Mouse (Mus musculus) forebrain, embryonic 12.5 days (tissue): ENCODE data around the gene Hist1h2ao. TPM values are rescaled to one million over a fixed set of nuclear protein-coding genes. Genes with fewer than 3 reads are reported as not detected.
"Not testable (repeated sequence)": the region's sequence is repeated elsewhere in the genome, so short reads cannot be mapped to it uniquely, and the experiment has no call there.

Source experiments
- ATAC-seq: fragments of 200-750 bp; cut with Nextera tagmentation; 2 replicates; pipeline ENCODE4 v1.8.0; 2017; ENCODE audit warnings: moderate TSS enrichment; ENCODE audit not compliant: low FRiP score
- H3K27ac ChIP-seq: fragments of 300-500 bp; sonication (generic); 2 replicates; pipeline ENCODE4 v1.5.1; 2016; ENCODE audit warnings: mild to moderate bottlenecking
- H3K27me3 ChIP-seq: fragments of 300-500 bp; sonication (generic); 2 replicates; pipeline ENCODE4 v1.6.1; 2016; ENCODE audit warnings: mild to moderate bottlenecking
- H3K36me3 ChIP-seq: fragments of 300-500 bp; sonication (generic); replicated peaks from 2 replicates; pipeline ENCODE4 v1.6.1; 2016; ENCODE audit warnings: mild to moderate bottlenecking
- H3K4me1 ChIP-seq: fragments of 300-500 bp; sonication (generic); 2 replicates; pipeline ENCODE4 v1.6.1; 2016
- H3K4me2 ChIP-seq: fragments of 300-500 bp; sonication (generic); 2 replicates; pipeline ENCODE4 v1.6.1; 2016; ENCODE audit warnings: mild to moderate bottlenecking, moderate library complexity
- H3K4me3 ChIP-seq: fragments of 300-500 bp; sonication (generic); replicated peaks from 2 replicates; pipeline ENCODE4 v1.5.1; 2016; ENCODE audit warnings: mild to moderate bottlenecking
- H3K9ac ChIP-seq: fragments of 300-500 bp; sonication (generic); 2 replicates; pipeline ENCODE4 v1.6.1; 2016; ENCODE audit warnings: mild to moderate bottlenecking
- H3K9me3 ChIP-seq: fragments of 300-500 bp; sonication (generic); 2 replicates; pipeline ENCODE4 v1.6.1; 2016
- WGBS: fragments of 180-500 bp; shearing (Covaris S2); methylation state at CpG from one replicate; pipeline ENCODE4 v1.1.7; 2016; 5-methylcytosine and 5-hydroxymethylcytosine counted together
- polyA plus RNA-seq: library from polyadenylated mRNA; unstranded; fragments of >200 nt; fragmentation: Nextera tagmentation; extraction: Ambion mirVana; gene quantifications from 2 replicates; pipeline ENCODE4 v1.2.1, GENCODE M21; 2016

Gene Hist1h2ao
- polyA plus RNA-seq, 1 experiment from 2014 or later, result not detected

DNA sequence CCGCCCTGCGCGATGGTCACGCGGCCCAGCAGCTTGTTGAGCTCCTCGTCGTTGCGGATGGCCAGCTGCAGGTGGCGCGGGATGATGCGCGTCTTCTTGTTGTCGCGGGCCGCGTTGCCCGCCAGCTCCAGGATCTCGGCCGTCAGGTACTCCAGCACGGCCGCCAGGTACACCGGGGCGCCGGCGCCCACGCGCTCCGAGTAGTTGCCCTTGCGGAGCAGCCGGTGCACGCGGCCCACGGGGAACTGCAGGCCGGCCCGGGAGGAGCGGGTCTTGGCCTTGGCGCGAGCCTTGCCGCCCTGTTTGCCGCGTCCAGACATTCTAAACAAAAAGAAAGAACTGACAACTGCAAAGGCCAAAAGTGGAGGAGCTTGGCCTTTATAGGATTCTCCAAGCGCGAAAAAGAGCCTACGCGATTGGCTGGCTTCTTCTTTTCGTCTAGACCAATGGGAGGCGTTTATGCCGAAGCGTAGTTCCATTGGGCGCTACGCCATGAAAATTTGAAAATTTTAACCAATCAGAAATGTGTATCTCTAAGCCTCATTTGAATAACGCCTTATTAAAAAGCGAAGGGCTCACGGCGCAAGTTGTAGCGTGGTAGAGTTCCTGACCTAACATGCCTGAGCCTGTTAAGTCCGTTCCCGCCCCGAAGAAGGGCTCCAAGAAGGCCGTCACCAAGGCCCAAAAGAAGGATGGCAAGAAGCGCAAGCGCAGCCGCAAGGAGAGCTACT lies 23.2 kb upstream of the Hist1h2ao start, which contains the start of the genes Hist1h2an and Hist1h2bp:
Gene Hist1h2an (minus strand): TSS at position 320 of the 731 bp plus-strand sequence.
Gene Hist1h2bp (plus strand): TSS at position 563 of the 731 bp plus-strand sequence.
- under 1% methylated on average over 38 of the region's 63 CpGs for WGBS
- not testable (repeated sequence) for H3K9me3 ChIP-seq, H3K27me3 ChIP-seq, H3K36me3 ChIP-seq
- peak within 1 kb of the TSS; percentile 53 for H3K4me2 ChIP-seq
- H3K4me1 ChIP-seq, result peaks cover 39% of the 10 kb centered on the region
- peak; percentile 95 for ATAC-seq
- H3K27ac ChIP-seq, result peak within 1 kb of the TSS; percentile 94
- H3K4me3 ChIP-seq, result peak within 1 kb of the TSS; percentile 37
- peak within 1 kb of the TSS; percentile 58 for H3K9ac ChIP-seq

DNA sequence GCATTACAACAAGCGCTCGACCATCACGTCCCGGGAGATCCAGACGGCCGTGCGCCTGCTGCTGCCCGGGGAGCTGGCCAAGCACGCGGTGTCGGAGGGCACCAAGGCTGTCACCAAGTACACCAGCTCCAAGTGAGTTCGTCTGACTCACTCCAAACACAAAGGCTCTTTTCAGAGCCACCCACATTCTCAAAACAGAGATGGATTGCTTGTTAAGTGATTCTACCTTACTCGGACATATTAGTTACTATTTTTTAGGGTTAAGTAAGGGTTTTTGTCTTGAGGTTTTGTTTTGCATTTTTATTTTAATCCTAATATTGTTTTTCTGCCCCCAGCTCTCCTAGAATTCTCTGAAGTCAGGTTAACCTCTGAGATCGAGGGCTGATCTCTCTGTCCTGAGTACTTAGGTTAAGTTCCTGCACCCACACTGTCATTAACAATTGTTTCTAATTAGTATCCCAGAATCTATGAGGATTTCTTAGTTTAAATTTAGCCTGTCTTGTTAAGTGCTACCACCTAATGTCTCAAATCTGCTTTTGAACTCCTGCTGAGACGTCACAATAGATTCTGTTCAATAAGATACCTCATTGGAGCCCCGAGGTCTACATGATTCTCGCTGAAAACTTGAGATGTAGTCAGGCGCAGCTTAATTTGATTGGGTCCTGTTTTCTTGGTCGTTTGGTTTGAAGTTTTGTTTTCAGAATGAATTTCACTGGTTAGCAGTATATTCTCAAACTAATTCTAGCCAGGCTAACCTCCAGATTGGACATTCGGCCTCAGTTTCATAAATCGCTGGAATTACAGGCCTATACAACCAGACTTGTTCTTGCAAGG lies 22.3 kb upstream of the Hist1h2ao start:
- no peaks in the 10 kb centered on the region for H3K9me3 ChIP-seq
- 5% methylated on average over 17 of the region's 21 CpGs for WGBS
- no peaks in the 10 kb centered on the region for H3K27me3 ChIP-seq
- peak overlapping the region; percentile 37 for H3K4me3 ChIP-seq
- H3K36me3 ChIP-seq, result no peaks in the 10 kb centered on the region
- H3K27ac ChIP-seq, result peak overlapping the region; percentile 88
- peak overlapping the region; percentile 45; the same call in 1 of the 2 replicates for H3K9ac ChIP-seq
- peak; percentile 14 for ATAC-seq
- peak overlapping the region; percentile 50 for H3K4me2 ChIP-seq
- H3K4me1 ChIP-seq, result peaks cover 32% of the 10 kb centered on the region

DNA sequence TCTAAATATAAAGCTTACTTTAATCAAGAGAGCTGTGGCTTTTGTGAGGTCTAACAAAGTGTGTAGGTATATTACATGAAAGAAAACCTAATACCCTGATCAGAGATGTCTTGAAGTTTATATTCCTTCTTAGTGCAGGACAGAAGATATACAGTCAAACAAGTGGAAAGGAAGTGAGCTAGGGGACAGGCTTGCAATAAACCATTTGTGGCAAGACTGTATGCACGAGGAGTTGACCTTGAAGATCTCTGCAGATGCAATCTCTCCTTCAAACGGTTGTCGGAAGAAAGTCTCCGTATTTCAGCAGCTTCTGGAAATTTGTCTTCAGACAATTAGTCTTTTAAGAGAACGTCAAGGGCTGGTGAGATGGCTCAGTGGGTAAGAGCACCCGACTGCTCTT lies 20.3 kb upstream of the Hist1h2ao start:
- no peaks in the 10 kb centered on the region for H3K27me3 ChIP-seq
- no peak overlapping the region for H3K9ac ChIP-seq
- H3K36me3 ChIP-seq, result no peaks in the 10 kb centered on the region
- no peaks in the 10 kb centered on the region for H3K9me3 ChIP-seq
- H3K4me3 ChIP-seq, result no peak overlapping the region
- no peak overlapping the region for H3K4me2 ChIP-seq
- no peak for ATAC-seq
- H3K27ac ChIP-seq, result no peak overlapping the region
- 54% methylated on average over 6 of the region's 6 CpGs for WGBS
- peaks cover 24% of the 10 kb centered on the region for H3K4me1 ChIP-seq

DNA sequence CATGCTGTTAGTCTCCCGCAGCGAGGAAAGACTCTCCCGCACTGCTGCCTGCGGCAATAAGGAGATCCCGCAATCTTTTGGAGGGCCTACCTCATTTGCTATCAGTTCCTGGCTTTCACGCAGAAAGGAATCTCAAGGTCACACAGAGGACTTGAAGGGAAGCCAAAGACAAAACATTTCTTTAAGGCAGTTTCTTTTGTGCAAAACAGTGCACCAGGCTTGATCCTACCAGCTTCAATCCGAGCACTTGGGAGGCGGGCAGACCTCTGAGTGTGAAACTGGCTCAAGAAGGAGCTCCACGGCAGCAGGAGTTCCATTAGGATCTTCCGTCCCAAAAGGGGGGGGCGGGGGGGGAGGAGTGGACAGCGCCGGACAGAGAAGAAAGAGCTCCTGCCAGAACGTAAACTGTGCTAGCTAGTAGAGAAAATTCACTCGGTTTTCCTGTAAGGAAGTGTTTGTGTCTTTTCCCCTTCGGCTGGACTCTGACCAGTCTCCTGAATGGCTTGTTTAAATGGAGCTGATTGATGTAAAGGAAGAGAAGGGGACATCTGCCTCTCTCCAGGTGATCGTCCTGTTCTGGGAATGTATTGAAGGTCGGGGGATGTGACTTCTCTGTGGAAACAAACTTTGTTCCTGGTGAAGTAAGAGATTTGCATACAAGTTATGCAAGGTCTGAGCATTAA lies 19.5 kb upstream of the Hist1h2ao start:
- Histone ChIP-seq H3K27me3 (no peaks in the 10 kb centered on the region), H3K27ac (peak overlapping the region; percentile 36; the same call in 1 of the 2 replicates), H3K4me1 (peaks cover 20% of the 10 kb centered on the region), H3K9me3 (no peaks in the 10 kb centered on the region), H3K9ac (peak overlapping the region; percentile 45), H3K4me3 (peak overlapping the region; percentile 11), H3K4me2 (peak overlapping the region; percentile 42), H3K36me3 (no peaks in the 10 kb centered on the region)
- WGBS, result 5% methylated on average over 18 of the region's 18 CpGs
- no peak for ATAC-seq

DNA sequence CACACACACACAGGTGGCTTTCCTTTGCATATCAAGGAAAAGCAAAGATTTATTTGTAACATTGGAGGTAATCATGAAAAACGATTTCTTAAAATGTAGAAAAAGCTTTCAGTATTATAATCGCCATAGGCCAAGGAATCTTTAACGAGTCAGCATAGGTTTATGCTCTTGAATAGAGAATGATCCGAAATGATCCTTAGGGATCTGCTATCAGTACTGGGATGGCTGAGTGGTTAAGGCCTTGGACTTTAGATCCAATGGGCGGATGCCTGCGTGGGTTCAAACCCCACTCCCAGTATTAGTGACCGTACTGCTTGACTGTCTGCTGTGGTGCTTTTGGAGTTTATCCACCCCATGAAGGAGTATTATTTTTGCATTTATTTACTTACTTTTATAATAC lies 14.7 kb upstream of the Hist1h2ao start:
- no peak overlapping the region for H3K27ac ChIP-seq
- peaks cover 5% of the 10 kb centered on the region for H3K4me1 ChIP-seq
- H3K9me3 ChIP-seq, result no peaks in the 10 kb centered on the region
- no peak overlapping the region for H3K4me3 ChIP-seq
- no peak overlapping the region for H3K9ac ChIP-seq
- H3K27me3 ChIP-seq, result no peaks in the 10 kb centered on the region
- H3K4me2 ChIP-seq, result no peak overlapping the region
- no peak for ATAC-seq
- H3K36me3 ChIP-seq, result no peaks in the 10 kb centered on the region
- 88% methylated on average over 7 of the region's 7 CpGs for WGBS

DNA sequence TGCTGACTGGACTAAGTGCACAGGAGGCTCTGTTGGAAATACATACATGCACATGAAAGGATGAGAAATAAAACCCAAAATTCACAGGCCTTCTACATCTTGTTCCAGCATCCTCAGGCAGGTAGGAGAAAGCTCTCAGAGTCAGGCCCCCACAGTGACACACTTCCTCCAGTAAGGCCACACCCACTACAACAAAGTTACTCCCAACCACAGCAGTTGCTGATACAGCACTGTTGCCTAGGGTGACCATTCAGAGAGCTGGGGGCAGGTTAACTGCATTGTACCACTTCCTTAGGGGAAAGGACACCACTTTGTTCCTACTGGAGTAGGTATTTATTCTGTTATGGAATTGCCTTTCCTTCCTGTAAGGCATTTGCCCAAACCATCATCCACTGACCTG lies 13.1 kb upstream of the Hist1h2ao start:
- not testable (repeated sequence) for H3K4me2 ChIP-seq, H3K9ac ChIP-seq, H3K4me1 ChIP-seq, H3K9me3 ChIP-seq, H3K27ac ChIP-seq, H3K4me3 ChIP-seq, ATAC-seq, H3K36me3 ChIP-seq, H3K27me3 ChIP-seq

DNA sequence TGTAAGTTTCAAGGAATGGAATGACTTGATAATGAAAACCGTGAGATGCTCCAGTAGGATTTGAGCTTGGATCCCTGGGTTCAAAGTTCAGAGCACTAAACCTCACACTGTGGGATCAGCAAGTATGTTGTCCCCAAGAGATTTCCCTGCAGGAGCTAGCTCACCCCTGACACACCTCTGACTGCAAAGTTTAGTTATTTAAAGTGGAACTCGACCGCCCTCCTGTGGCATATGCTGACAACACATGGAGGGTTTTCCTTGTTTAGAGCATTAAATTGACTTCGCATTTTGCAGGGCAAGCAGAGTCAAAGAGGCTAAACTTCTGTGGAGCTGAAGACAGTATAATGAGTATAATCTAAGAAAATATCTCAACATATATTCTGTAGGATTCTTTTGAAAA lies 7.2 kb upstream of the Hist1h2ao start:
- not testable (repeated sequence) for H3K4me2 ChIP-seq, H3K9ac ChIP-seq, H3K4me1 ChIP-seq, H3K27me3 ChIP-seq, H3K36me3 ChIP-seq, H3K4me3 ChIP-seq, H3K27ac ChIP-seq, H3K9me3 ChIP-seq
- no CpG with 5 or more reads among the region's 4 CpGs for WGBS
- peak; percentile 85 for ATAC-seq

DNA sequence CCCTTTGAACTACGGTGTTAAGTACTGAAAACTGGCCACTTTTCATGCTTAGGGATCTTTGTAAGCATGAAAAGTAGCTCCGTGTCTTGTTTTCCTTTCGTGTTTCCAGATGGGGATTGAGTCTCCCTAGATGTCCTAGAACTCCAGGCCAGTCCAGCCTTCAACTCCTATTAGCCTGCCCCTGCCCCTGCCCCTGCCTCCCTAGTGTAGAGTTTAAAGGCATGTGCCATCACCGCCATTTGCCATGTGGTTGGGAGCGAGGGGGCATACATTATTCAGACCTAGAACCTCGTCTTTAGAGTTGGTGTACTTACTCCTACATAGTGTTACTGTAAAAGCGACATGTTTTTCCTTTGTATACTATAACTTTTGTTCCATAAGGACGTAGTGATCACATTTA lies 809 bp downstream of the Hist1h2ao start:
- not testable (repeated sequence) for H3K27me3 ChIP-seq, H3K4me2 ChIP-seq, H3K4me1 ChIP-seq, H3K36me3 ChIP-seq, H3K9ac ChIP-seq, H3K27ac ChIP-seq, H3K4me3 ChIP-seq, H3K9me3 ChIP-seq
- WGBS, result no CpG with 5 or more reads among the region's 8 CpGs
- peak; percentile 53 for ATAC-seq

DNA sequence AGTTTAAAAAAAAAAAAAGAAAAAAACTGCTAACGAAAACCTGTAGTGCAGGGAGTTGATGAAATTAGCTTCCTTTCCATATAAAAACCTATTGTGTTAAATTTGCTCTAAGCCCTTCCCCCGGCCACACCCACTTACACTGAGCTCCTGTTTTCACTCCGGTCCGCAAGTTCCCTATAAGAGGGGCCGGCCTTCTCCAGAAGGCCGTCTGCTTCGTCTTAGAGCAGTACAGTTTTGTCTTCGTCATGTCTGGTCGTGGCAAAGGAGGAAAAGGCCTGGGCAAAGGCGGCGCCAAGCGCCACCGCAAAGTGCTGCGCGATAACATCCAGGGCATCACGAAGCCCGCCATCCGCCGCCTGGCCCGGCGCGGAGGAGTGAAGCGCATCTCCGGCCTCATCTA lies 1.3 kb downstream of the Hist1h2ao start, which contains the start of gene Hist1h4m:
Gene Hist1h4m (plus strand): TSS at position 208 of the 400 bp plus-strand sequence.
- not testable (repeated sequence) for H3K9ac ChIP-seq, H3K9me3 ChIP-seq, H3K36me3 ChIP-seq, H3K27me3 ChIP-seq, H3K4me1 ChIP-seq
- peak; percentile 60 for ATAC-seq
- Histone ChIP-seq H3K4me3 (peak within 1 kb of the TSS; percentile 24), H3K27ac (peak within 1 kb of the TSS; percentile 53; the same call in 1 of the 2 replicates), H3K4me2 (peak within 1 kb of the TSS; percentile 43)
- WGBS, result no CpG with 5 or more reads among the region's 24 CpGs

DNA sequence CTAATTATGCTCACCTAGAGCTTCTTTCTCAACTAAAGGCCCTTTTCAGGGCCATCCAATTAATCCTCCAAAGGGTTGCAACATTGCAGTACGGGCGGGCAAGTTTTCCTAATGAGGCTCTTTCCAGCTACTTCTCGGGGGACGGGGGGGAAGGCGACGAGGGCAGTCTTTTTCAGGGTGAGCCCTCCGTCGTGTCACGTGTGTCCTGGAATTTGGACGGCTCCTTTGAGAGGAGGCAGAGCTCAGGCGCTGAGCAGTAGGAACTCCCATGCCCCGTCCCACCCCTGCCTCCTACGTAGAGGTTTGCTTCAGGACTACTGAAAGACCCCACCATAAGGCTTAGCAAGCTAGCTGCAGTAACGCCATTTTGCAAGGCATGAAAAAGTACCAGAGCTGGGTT lies 1.8 kb downstream of the Hist1h2ao start:
- ATAC-seq, result peak; percentile 66
- peak overlapping the region; percentile 53; the same call in 1 of the 2 replicates for H3K27ac ChIP-seq
- H3K4me3 ChIP-seq, result peak overlapping the region; percentile 24
- H3K4me2 ChIP-seq, result peak overlapping the region; percentile 43
- 0% methylated on average over 14 of the region's 14 CpGs for WGBS
- not testable (repeated sequence) for H3K9me3 ChIP-seq, H3K36me3 ChIP-seq, H3K4me1 ChIP-seq, H3K9ac ChIP-seq, H3K27me3 ChIP-seq

DNA sequence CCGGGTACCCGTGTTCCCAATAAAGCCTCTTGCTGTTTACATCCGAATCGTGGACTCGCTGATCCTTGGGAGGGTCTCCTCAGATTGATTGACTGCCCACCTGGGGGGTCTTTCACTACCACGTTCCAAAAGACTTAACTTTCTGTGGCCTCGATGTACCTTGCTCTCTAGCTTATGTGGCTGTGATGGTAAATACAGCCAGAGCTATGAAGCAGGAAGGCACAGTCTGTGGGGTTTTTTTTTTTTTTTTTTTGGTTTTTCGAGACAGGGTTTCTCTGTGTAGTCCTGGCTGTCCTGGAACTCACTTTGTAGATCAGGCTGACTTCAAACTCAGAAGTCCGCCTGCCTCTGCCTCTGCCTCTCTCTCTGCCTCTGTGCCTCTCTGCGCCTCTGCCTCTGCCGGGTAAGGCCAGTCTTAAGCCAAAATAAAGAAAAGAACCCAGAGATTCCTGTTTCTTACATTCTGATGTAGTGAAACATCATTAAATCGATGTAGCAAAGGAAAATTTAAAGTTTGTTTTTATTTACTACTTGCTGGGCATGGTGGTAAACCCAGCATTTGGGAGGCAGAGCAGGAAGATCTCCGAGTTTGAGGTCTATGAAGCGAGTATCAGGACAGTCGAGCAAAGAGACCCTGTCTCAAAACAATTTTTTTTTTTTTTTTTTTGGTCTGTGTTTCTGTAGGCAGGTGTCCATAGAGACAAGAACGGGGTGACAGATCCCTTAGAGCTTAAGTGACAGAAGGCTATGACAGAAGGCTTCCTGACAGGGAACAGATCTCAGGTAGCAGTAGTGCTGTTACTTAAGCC lies 10.0 kb downstream of the Hist1h2ao start:
- H3K9ac ChIP-seq, ATAC-seq, H3K4me3 ChIP-seq, H3K4me2 ChIP-seq, H3K9me3 ChIP-seq, H3K27ac ChIP-seq, H3K27me3 ChIP-seq, H3K4me1 ChIP-seq, H3K36me3 ChIP-seq: not testable (repeated sequence)
- WGBS, result 54% methylated on average over 6 of the region's 16 CpGs
